Mouse (Mus musculus) embryonic facial prominence, embryonic 14.5 days (tissue): ENCODE measurements at regions not wholly inside any gene's neighbourhood (a gene's known extent, or its start where the extent isn't known, plus 50 kb on each side); places are given as distances from the start of the nearest gene placed in this dataset.

Experiments
- ATAC-seq: fragments of 200-750 bp; cut with Nextera tagmentation; 2 replicates; pipeline ENCODE4 v1.8.0; 2017; ENCODE audit warnings: low read depth, moderate number of reproducible peaks, moderate TSS enrichment
- DNase-seq: peaks from one replicate; pipeline ENCODE4 v3.0.0-alpha.2; 2015; ENCODE audit warnings: low spot score
- H3K27ac ChIP-seq: fragments of 300-500 bp; sonication (generic); replicated peaks from 2 replicates; pipeline ENCODE4 v1.5.1; 2014; ENCODE audit warnings: low read depth, mild to moderate bottlenecking, low read length, moderate library complexity
- H3K27me3 ChIP-seq: fragments of 300-500 bp; sonication (generic); replicated peaks from 2 replicates; pipeline ENCODE4 v1.6.1; 2014; ENCODE audit warnings: low read length; ENCODE audit not compliant: control insufficient read depth, insufficient read depth
- H3K36me3 ChIP-seq: fragments of 300-500 bp; sonication (generic); 2 replicates; pipeline ENCODE4 v1.6.1; 2014; ENCODE audit warnings: low read length, mixed read lengths; ENCODE audit not compliant: control insufficient read depth, insufficient read depth
- H3K4me1 ChIP-seq: fragments of 300-500 bp; sonication (generic); 2 replicates; pipeline ENCODE4 v1.6.1; 2014; ENCODE audit warnings: antibody characterized with exemption, low read length; ENCODE audit not compliant: control insufficient read depth, insufficient read depth
- H3K4me2 ChIP-seq: fragments of 300-500 bp; sonication (generic); 2 replicates; pipeline ENCODE4 v1.6.1; 2014; ENCODE audit warnings: low read depth, mild to moderate bottlenecking, low read length, moderate library complexity, mixed read lengths
- H3K4me3 ChIP-seq: fragments of 300-500 bp; sonication (generic); 2 replicates; pipeline ENCODE4 v1.5.1; 2014; ENCODE audit warnings: low read depth, mild to moderate bottlenecking, low read length
- H3K9ac ChIP-seq: fragments of 300-500 bp; sonication (generic); 2 replicates; pipeline ENCODE4 v1.6.1; 2014; ENCODE audit warnings: low read depth, mild to moderate bottlenecking, low read length, moderate library complexity, mixed read lengths
- H3K9me3 ChIP-seq: fragments of 300-500 bp; sonication (generic); 2 replicates; pipeline ENCODE4 v1.6.1; 2016; ENCODE audit warnings: low read length; ENCODE audit not compliant: control insufficient read depth
- whole genome bisulfite sequencing: fragments of 180-500 bp; shearing (Covaris S2); extraction: QIAGEN DNeasy Blood & Tissue Kit; methylation state at CpG from one replicate; pipeline ENCODE4 v1.1.7; 2014; 5-methylcytosine and 5-hydroxymethylcytosine counted together

DNA sequence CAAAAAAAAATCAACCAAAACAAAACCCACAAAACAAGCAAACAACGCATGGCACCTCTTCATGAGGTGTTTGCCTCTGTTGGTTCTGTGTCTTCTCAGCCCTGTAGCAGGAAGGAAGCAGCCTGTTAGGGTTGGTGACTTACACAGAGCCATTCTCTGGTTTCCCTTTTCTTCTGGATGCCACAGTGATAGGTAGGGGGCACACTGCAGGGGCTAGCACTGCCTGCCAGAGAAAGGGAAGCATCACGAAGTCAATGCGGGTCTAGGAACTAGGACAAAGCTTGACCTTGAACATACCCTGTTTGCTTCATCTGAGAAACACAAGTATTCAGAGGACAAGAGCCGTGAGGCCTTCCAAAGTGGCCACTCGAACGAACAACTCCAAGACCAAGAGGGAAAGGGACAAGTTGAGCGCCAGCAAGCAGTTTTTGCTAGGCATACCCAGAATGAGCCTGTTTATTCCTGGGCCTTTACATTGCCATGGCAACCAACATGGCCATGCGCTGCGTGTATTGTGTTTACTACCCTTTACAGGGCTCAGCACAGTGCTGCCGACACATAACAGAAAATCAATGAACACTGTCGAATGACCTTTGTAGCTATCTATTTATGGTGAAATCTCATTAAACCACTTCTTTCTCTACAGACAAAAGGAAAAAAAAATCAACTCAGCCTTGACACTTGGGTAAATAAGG, 91.9 kb upstream of the Dpt start:
- Histone ChIP-seq H3K9me3 (no peaks in the 10 kb centered on the region), H3K36me3 (no peaks in the 10 kb centered on the region), H3K27me3 (no peaks in the 10 kb centered on the region), H3K9ac (no peak overlapping the region), H3K4me2 (no peak overlapping the region), H3K4me3 (no peak overlapping the region), H3K4me1 (no peaks in the 10 kb centered on the region), H3K27ac (no peak overlapping the region)
- no peak for DNase-seq
- 78% methylated on average over 11 of the region's 11 CpGs for WGBS
- no peak for ATAC-seq

DNA sequence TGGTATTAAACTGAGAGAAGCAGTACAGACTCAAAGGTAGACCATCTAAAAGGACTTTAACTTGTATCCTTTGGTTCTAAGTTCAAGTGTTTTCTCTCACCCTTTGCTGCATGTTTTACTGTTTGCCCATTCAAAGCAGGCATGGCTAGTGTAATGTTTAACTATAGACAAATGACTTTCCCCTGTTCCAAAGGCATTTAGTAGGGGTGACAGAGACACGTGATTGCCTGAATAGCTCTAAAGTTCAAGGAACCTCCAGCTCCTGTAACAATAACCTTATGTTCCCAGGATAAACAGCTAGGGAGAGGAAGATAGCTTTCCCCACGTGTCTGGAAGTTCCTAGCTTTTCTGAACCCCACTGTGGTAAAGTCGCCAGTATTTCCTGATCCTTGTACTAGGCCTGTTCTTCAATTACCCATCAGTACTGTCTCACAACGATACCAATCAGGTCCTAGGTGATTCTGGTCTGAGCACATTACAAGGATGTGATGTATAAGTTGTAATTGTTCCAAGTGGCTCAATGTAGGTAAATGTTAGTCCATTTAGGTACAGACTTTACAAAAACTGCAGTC, 92.8 kb upstream of the Dpt start:
- H3K9ac ChIP-seq = no peak overlapping the region
- H3K27ac ChIP-seq = no peak overlapping the region
- no peak for DNase-seq
- no peaks in the 10 kb centered on the region for H3K36me3 ChIP-seq
- ATAC-seq = no peak
- H3K4me2 ChIP-seq = no peak overlapping the region
- H3K9me3 ChIP-seq = no peaks in the 10 kb centered on the region
- H3K27me3 ChIP-seq = no peaks in the 10 kb centered on the region
- no peaks in the 10 kb centered on the region for H3K4me1 ChIP-seq
- 60% methylated on average over 4 of the region's 4 CpGs for WGBS
- no peak overlapping the region for H3K4me3 ChIP-seq

DNA sequence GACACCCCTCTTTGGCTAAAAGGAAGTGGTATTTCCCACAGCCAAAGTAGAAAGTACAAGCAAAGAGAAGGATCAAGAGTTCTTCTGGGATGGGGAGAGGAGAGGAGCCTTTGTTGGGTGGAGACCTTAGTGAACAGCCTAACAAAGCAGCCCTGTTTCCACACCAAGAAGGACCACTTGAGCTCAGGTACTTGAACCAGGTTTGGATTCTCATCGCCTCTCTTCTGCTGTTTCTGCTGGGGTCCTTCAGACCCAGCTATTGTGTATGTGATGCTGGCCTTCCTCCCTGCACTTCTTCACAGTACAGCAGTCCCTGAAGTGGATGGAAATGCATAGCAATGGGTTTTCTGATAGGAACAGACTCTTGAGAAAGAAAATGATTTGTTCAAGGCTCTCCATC, 106.4 kb upstream of the Dpt start:
- DNase-seq = no peak
- no peak for ATAC-seq
- Histone ChIP-seq H3K27me3 (no peaks in the 10 kb centered on the region), H3K4me2 (no peak overlapping the region), H3K4me3 (no peak overlapping the region), H3K9ac (no peak overlapping the region), H3K9me3 (no peaks in the 10 kb centered on the region), H3K27ac (no peak overlapping the region), H3K36me3 (no peaks in the 10 kb centered on the region), H3K4me1 (no peaks in the 10 kb centered on the region)
- 92% methylated on average over 1 of the region's 1 CpGs for WGBS

DNA sequence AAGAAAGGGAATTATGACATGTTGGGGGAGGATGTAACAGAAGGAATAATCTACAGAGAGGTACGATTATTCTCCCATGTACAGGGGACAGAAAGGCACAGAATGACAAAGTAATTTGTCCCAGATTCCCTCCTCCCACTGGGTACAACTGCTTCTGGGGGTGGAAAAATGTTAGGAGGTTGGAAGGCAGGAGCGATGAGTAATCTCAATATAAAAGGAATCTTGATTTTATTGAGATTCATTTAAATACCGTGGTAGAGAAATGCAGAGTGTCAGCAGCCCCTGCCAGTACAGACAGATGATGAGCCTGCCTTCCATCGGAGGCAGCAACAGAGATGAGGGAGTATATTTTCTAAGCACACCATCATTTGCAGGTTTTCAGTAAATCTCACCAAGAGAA, 107.1 kb upstream of the Dpt start:
- H3K36me3 ChIP-seq = no peaks in the 10 kb centered on the region
- no peak overlapping the region for H3K9ac ChIP-seq
- H3K4me1 ChIP-seq = no peaks in the 10 kb centered on the region
- no peak overlapping the region for H3K4me3 ChIP-seq
- H3K9me3 ChIP-seq = no peaks in the 10 kb centered on the region
- H3K4me2 ChIP-seq = no peak overlapping the region
- ATAC-seq (no peak), DNase-seq (no peak)
- H3K27ac ChIP-seq = no peak overlapping the region
- WGBS = 82% methylated on average over 4 of the region's 4 CpGs
- no peaks in the 10 kb centered on the region for H3K27me3 ChIP-seq

DNA sequence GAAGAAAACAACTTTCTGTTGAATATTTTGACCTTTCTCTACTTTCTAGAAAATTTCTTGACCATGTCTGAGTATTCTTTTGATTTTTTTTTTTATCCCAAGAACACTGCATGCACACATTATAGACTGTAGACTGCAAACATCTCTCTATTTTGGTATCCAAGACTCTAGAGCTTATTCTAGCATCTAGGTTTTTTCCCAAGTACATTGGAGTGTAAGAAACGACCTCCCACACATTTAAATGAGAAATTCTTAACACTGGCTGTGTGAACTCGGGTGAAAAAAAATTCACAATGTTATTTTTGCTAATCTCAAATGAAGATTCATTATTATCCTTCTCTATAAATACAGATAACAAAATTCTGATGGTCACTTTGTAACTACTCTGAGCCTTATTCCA, 112.0 kb upstream of the Dpt start:
- Histone ChIP-seq H3K36me3 (no peaks in the 10 kb centered on the region), H3K4me1 (no peaks in the 10 kb centered on the region), H3K9me3 (no peaks in the 10 kb centered on the region), H3K4me3 (no peak overlapping the region), H3K27me3 (no peaks in the 10 kb centered on the region), H3K27ac (no peak overlapping the region), H3K4me2 (no peak overlapping the region), H3K9ac (no peak overlapping the region)
- DNase-seq (no peak), ATAC-seq (no peak)
- WGBS = 57% methylated on average over 2 of the region's 2 CpGs

DNA sequence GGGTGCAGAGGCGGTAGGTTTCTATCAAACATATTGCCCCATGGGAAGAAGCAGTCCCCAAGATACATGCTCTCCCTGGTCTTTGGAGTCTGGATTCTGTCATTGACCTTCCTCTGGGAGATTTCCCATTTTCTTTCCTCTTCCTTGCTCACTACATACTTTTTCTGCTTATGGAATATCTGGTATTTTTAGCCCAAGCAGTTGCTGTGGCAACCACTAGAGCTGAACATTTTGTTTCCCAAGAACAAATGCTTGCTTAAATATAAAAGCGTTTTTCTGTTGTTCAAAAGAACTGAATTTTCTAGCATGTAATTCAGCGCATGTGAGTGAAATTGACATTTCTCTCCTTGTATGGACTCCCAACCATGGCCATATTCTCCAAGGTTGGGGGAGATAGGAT, 112.7 kb upstream of the Dpt start:
- Histone ChIP-seq H3K9ac (no peak overlapping the region), H3K4me1 (no peaks in the 10 kb centered on the region), H3K36me3 (no peaks in the 10 kb centered on the region), H3K9me3 (no peaks in the 10 kb centered on the region), H3K27me3 (no peaks in the 10 kb centered on the region), H3K4me2 (no peak overlapping the region), H3K27ac (no peak overlapping the region), H3K4me3 (no peak overlapping the region)
- no peak for DNase-seq
- no peak for ATAC-seq
- 90% methylated on average over 3 of the region's 3 CpGs for WGBS

DNA sequence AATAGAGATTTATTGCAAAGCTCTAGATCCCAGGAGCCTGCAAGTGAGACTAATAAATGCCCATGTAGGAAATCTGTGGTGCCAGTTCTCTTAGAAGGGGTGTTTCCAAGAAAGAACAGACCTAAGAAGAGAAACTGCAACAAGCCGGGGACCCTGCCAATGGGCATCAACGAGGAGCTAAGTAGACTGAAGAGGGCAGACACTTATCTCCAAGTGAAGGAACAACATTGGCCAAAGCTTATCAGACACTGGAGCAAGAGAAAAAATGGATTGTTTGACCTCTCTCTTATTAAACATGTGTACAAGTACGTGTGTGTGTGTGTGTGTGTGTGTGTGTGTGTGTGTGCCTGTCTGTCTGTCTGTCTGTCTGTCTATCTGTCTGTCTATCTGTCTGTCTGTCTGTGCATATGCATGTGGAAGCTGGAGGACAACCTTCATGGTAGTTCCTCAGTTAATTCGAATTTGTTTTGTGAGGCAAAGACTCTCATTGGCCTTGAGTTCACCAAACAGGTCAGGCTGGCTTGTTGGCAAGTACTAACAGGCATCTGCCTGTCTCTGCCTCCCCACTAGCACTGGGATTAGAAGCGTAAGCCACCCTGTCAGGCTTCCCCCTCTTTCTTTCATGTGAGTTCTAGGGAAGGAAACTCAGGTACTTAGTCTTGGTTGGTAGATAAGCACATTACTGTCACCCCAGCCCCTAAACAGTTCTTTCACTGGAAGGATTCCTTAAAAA, 113.4 kb upstream of the Dpt start:
- Histone ChIP-seq H3K9ac (no peak overlapping the region), H3K27ac (no peak overlapping the region), H3K4me3 (no peak overlapping the region), H3K4me2 (no peak overlapping the region), H3K4me1 (no peaks in the 10 kb centered on the region), H3K9me3 (no peaks in the 10 kb centered on the region), H3K36me3 (no peaks in the 10 kb centered on the region), H3K27me3 (no peaks in the 10 kb centered on the region)
- ATAC-seq (no peak), DNase-seq (no peak)
- 81% methylated on average over 5 of the region's 5 CpGs for WGBS

DNA sequence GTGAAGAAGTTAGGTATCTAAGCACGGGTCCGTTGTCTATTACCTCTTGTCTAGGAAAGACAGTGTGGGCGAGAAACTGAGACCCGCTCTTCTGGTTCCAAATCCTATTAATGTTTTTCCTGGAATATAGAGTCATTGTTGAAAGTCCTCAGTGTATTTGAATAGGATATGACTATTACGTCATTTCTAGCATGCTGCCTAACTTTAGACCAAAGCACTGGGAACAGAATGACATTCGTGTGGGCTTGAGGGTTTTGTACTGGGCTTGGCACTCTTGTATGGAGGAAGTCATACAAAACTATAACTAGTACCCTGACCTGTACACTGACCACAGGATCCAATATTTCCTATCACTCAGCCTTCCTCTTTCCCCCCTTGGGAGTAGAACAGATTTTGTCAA, 114.0 kb upstream of the Dpt start:
- no peak for DNase-seq
- Histone ChIP-seq H3K9me3 (no peaks in the 10 kb centered on the region), H3K36me3 (no peaks in the 10 kb centered on the region), H3K27ac (no peak overlapping the region), H3K27me3 (no peaks in the 10 kb centered on the region), H3K4me3 (no peak overlapping the region), H3K9ac (no peak overlapping the region), H3K4me2 (no peak overlapping the region), H3K4me1 (no peaks in the 10 kb centered on the region)
- 89% methylated on average over 6 of the region's 6 CpGs for WGBS
- no peak for ATAC-seq

DNA sequence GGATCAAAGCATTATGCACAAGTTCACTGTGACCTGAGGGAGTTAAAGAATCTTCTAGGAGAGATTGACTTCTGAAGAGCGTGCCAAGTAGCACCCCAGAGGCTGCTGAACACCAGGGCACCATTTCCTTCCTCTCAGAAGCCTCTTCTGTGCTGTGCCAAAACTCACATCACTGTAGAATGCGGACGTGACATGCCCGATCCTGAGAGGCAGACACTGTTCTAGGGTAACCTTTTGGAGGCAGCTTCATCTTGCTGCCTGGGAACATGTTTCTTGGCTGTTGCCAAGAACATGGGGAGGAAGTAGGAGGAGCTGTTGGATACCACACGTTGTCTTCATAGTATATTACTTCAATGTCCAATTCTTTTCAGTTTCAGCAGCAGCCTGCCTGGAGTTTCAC, 114.9 kb upstream of the Dpt start:
- H3K4me3 ChIP-seq = no peak overlapping the region
- no peaks in the 10 kb centered on the region for H3K27me3 ChIP-seq
- no peaks in the 10 kb centered on the region for H3K36me3 ChIP-seq
- H3K4me2 ChIP-seq = no peak overlapping the region
- no peaks in the 10 kb centered on the region for H3K9me3 ChIP-seq
- H3K4me1 ChIP-seq = no peaks in the 10 kb centered on the region
- H3K27ac ChIP-seq = no peak overlapping the region
- H3K9ac ChIP-seq = no peak overlapping the region
- ATAC-seq (peak; percentile 67; the same call in 1 of the 2 replicates), DNase-seq (peak; percentile 34)
- 52% methylated on average over 5 of the region's 5 CpGs for WGBS
